Mouse (Mus musculus): Measurements from ENCODE around the gene Fam102a. TPM values are rescaled to one million over a fixed set of nuclear protein-coding genes. Genes with fewer than 3 reads are reported as not detected.

Gene Fam102a
- polyA plus RNA-seq, 1 experiment from 2014 or later, result 5.7 TPM

- Histone ChIP-seq H3K27me3 (replicated peaks) (no peaks in the 10 kb centered on the region), H3K9ac (no peak overlapping the region), H3K4me1 (peaks cover 7% of the 10 kb centered on the region; the same call in 1 of the 2 replicates), H3K4me3 (no peak overlapping the region), H3K27ac (replicated peaks) (no peak overlapping the region), H3K9me3 (peaks cover 8% of the 10 kb centered on the region), H3K36me3 (no peaks in the 10 kb centered on the region), H3K4me2 (no peak overlapping the region)
- no peak for ATAC-seq (ENCODE audit: extremely low read depth, insufficient number of reproducible peaks, low FRiP score, low TSS enrichment)
- WGBS, result 69% methylated on average over 4 of the region's 4 CpGs
Measured at GRCm38 (mm10) chr2:32499365-32499764, 35.8 kb upstream of the Fam102a start.

GRCm38 (mm10) chr2:32500461-32500860 is 34.7 kb upstream of the Fam102a start:
- H3K9me3 ChIP-seq, result peaks cover 9% of the 10 kb centered on the region
- H3K4me1 ChIP-seq, result no peaks in the 10 kb centered on the region
- no peaks in the 10 kb centered on the region for H3K36me3 ChIP-seq
- H3K4me3 ChIP-seq, result no peak overlapping the region
- no peaks in the 10 kb centered on the region for H3K27me3 ChIP-seq (replicated peaks)
- no peak overlapping the region for H3K27ac ChIP-seq (replicated peaks)
- 71% methylated on average over 5 of the region's 5 CpGs for WGBS
- no peak overlapping the region for H3K4me2 ChIP-seq
- no peak overlapping the region for H3K9ac ChIP-seq
- no peak for ATAC-seq (ENCODE audit: extremely low read depth, insufficient number of reproducible peaks, low FRiP score, low TSS enrichment)

GRCm38 (mm10) chr2:32501754-32502324 is 33.3 kb upstream of the Fam102a start:
- Histone ChIP-seq H3K27ac (replicated peaks) (no peak overlapping the region), H3K36me3 (no peaks in the 10 kb centered on the region), H3K9me3 (peaks cover 13% of the 10 kb centered on the region), H3K27me3 (replicated peaks) (no peaks in the 10 kb centered on the region), H3K4me3 (no peak overlapping the region), H3K9ac (no peak overlapping the region), H3K4me2 (no peak overlapping the region), H3K4me1 (peaks cover 4% of the 10 kb centered on the region; the same call in 1 of the 2 replicates)
- ATAC-seq (ENCODE audit: extremely low read depth, insufficient number of reproducible peaks, low FRiP score, low TSS enrichment), result no peak
- WGBS, result 59% methylated on average over 5 of the region's 5 CpGs

- no peak for ATAC-seq (ENCODE audit: extremely low read depth, insufficient number of reproducible peaks, low FRiP score, low TSS enrichment)
- H3K27ac ChIP-seq (replicated peaks), result no peak overlapping the region
- WGBS, result 83% methylated on average over 12 of the region's 12 CpGs
Measured at GRCm38 (mm10) chr2:32502843-32503242, 32.3 kb upstream of the Fam102a start.

GRCm38 (mm10) chr2:32503588-32503987 is 31.5 kb upstream of the Fam102a start:
- Histone ChIP-seq H3K36me3 (no peaks in the 10 kb centered on the region), H3K27ac (replicated peaks) (no peak overlapping the region)
- no peak for ATAC-seq (ENCODE audit: extremely low read depth, insufficient number of reproducible peaks, low FRiP score, low TSS enrichment)

More at GRCm38 (mm10) chr2:32502843-32503242, 32.3 kb upstream of the Fam102a start:
- Histone ChIP-seq H3K4me1 (peaks cover 14% of the 10 kb centered on the region), H3K36me3 (no peaks in the 10 kb centered on the region), H3K27me3 (replicated peaks) (no peaks in the 10 kb centered on the region), H3K9me3 (peaks cover 13% of the 10 kb centered on the region), H3K4me3 (no peak overlapping the region), H3K9ac (no peak overlapping the region), H3K4me2 (no peak overlapping the region)

GRCm38 (mm10) chr2:32505536-32505935 is 29.6 kb upstream of the Fam102a start:
- Histone ChIP-seq H3K27me3 (replicated peaks) (no peaks in the 10 kb centered on the region), H3K4me3 (no peak overlapping the region), H3K9ac (no peak overlapping the region), H3K9me3 (peaks cover 4% of the 10 kb centered on the region), H3K4me1 (peaks cover 32% of the 10 kb centered on the region), H3K27ac (replicated peaks) (no peak overlapping the region), H3K36me3 (no peaks in the 10 kb centered on the region), H3K4me2 (no peak overlapping the region)
- ATAC-seq (ENCODE audit: extremely low read depth, insufficient number of reproducible peaks, low FRiP score, low TSS enrichment), result no peak
- 90% methylated on average over 2 of the region's 2 CpGs for whole genome bisulfite sequencing

More at GRCm38 (mm10) chr2:32503588-32503987, 31.5 kb upstream of the Fam102a start:
- Histone ChIP-seq H3K9me3 (peaks cover 9% of the 10 kb centered on the region), H3K4me3 (no peak overlapping the region), H3K9ac (no peak overlapping the region), H3K4me2 (no peak overlapping the region), H3K4me1 (peaks cover 16% of the 10 kb centered on the region), H3K27me3 (replicated peaks) (no peaks in the 10 kb centered on the region)
- 55% methylated on average over 3 of the region's 3 CpGs for WGBS

- WGBS, result 61% methylated on average over 22 of the region's 22 CpGs
- no peak for ATAC-seq (ENCODE audit: extremely low read depth, insufficient number of reproducible peaks, low FRiP score, low TSS enrichment)
- no peaks in the 10 kb centered on the region for H3K36me3 ChIP-seq
- H3K4me1 ChIP-seq, result peaks cover 33% of the 10 kb centered on the region
- H3K4me2 ChIP-seq, result no peak overlapping the region
- 0 out of 2 replicates have a peak overlapping the region, but pooled peaks have one; percentile 12 for H3K27ac ChIP-seq (replicated peaks)
- peaks cover 4% of the 10 kb centered on the region for H3K9me3 ChIP-seq
- no peaks in the 10 kb centered on the region for H3K27me3 ChIP-seq (replicated peaks)
- no peak overlapping the region for H3K4me3 ChIP-seq
- H3K9ac ChIP-seq, result no peak overlapping the region; the same call in 1 of the 2 replicates
Measured at GRCm38 (mm10) chr2:32506673-32507668, 28.2 kb upstream of the Fam102a start.

- no peak overlapping the region for H3K4me3 ChIP-seq
- ATAC-seq (ENCODE audit: extremely low read depth, insufficient number of reproducible peaks, low FRiP score, low TSS enrichment), result no peak
- H3K9me3 ChIP-seq, result peaks cover 4% of the 10 kb centered on the region
- 0 out of 2 replicates have a peak overlapping the region, but pooled peaks have one; percentile 5 for H3K27ac ChIP-seq (replicated peaks)
- no peak overlapping the region for H3K4me2 ChIP-seq
- H3K4me1 ChIP-seq, result peaks cover 33% of the 10 kb centered on the region
- no peaks in the 10 kb centered on the region for H3K27me3 ChIP-seq (replicated peaks)
- no peaks in the 10 kb centered on the region for H3K36me3 ChIP-seq
- H3K9ac ChIP-seq, result no peak overlapping the region
- WGBS, result 58% methylated on average over 9 of the region's 9 CpGs
Measured at GRCm38 (mm10) chr2:32507906-32508305, 27.2 kb upstream of the Fam102a start.

- no peaks in the 10 kb centered on the region for H3K27me3 ChIP-seq (replicated peaks)
- WGBS, result 8% methylated on average over 4 of the region's 4 CpGs
- H3K36me3 ChIP-seq, result no peaks in the 10 kb centered on the region
- H3K4me3 ChIP-seq, result no peak overlapping the region
- H3K9ac ChIP-seq, result no peak overlapping the region; the same call in 1 of the 2 replicates
- H3K4me1 ChIP-seq, result peaks cover 38% of the 10 kb centered on the region
- peaks cover 4% of the 10 kb centered on the region for H3K9me3 ChIP-seq
- H3K4me2 ChIP-seq, result no peak overlapping the region
- ATAC-seq (ENCODE audit: extremely low read depth, insufficient number of reproducible peaks, low FRiP score, low TSS enrichment), result no peak
- H3K27ac ChIP-seq (replicated peaks), result peak overlapping the region; percentile 75
Measured at GRCm38 (mm10) chr2:32509287-32509686, 25.8 kb upstream of the Fam102a start.

GRCm38 (mm10) chr2:32509896-32510295 is 25.2 kb upstream of the Fam102a start:
- peaks cover 4% of the 10 kb centered on the region for H3K9me3 ChIP-seq
- no peak overlapping the region for H3K4me3 ChIP-seq
- no peaks in the 10 kb centered on the region for H3K27me3 ChIP-seq (replicated peaks)
- no peak overlapping the region; the same call in 1 of the 2 replicates for H3K9ac ChIP-seq
- peaks cover 43% of the 10 kb centered on the region for H3K4me1 ChIP-seq
- WGBS, result 50% methylated on average over 8 of the region's 8 CpGs
- no peak overlapping the region for H3K4me2 ChIP-seq
- peak overlapping the region; percentile 75 for H3K27ac ChIP-seq (replicated peaks)
- no peaks in the 10 kb centered on the region for H3K36me3 ChIP-seq
- ATAC-seq (ENCODE audit: extremely low read depth, insufficient number of reproducible peaks, low FRiP score, low TSS enrichment), result no peak

- no peaks in the 10 kb centered on the region for H3K9me3 ChIP-seq
- WGBS, result 73% methylated on average over 7 of the region's 7 CpGs
- peaks cover 36% of the 10 kb centered on the region for H3K4me1 ChIP-seq
- no peak overlapping the region for H3K27ac ChIP-seq (replicated peaks)
- H3K27me3 ChIP-seq (replicated peaks), result no peaks in the 10 kb centered on the region
- no peak for ATAC-seq (ENCODE audit: extremely low read depth, insufficient number of reproducible peaks, low FRiP score, low TSS enrichment)
- H3K36me3 ChIP-seq, result no peaks in the 10 kb centered on the region
- H3K4me3 ChIP-seq, result no peak overlapping the region
- H3K4me2 ChIP-seq, result no peak overlapping the region
- no peak overlapping the region for H3K9ac ChIP-seq
Measured at GRCm38 (mm10) chr2:32512592-32512991, 22.5 kb upstream of the Fam102a start.

Data from heart, embryonic 13.5 days (tissue).